In genomic region chr5:137031076-137032032, GRCm38 (mm10) we compare ENCODE assay signal across 8 mouse cellular contexts. TPM values are rescaled to one million over a fixed set of nuclear protein-coding genes. Genes with fewer than 3 reads are reported as not detected.
A peak's percentile ranks its signal among the peaks of the same experiment; 100 is the strongest.
DNase-seq lines count a peak whose midpoint lies in the region; ATAC-seq and TF ChIP-seq lines count a peak whose summit lies in the region.

No protein-coding gene starts in this region.

- peak overlapping the region; percentile 99 for H3K4me2 ChIP-seq in forebrain, embryonic 15.5 days (replicated peaks)
- peak overlapping the region; percentile 97 for H3K4me2 ChIP-seq in midbrain, embryonic 12.5 days (replicated peaks)

- no peaks in the 10 kb centered on the region for H3K36me3 ChIP-seq in forebrain, embryonic 15.5 days
- H3K36me3 ChIP-seq in midbrain, embryonic 12.5 days, result peaks cover 11% of the 10 kb centered on the region

- peak; percentile 43 for DNase-seq in gastrocnemius, adult 2 months
- no peak for DNase-seq in gastrocnemius, adult 8-10 months (ENCODE audit: low spot score in 2 of 2)
- DNase-seq in urinary bladder, postnatal 14 days (ENCODE audit: low spot score), result peak; percentile 44
- DNase-seq in urinary bladder, adult 18-20 months (ENCODE audit: low spot score in 2 of 2), result no peak
- DNase-seq in kidney, postnatal 14 days, result peak; percentile 49

- no peak for ATAC-seq in forebrain, embryonic 15.5 days (replicated peaks)
- no peak for ATAC-seq in midbrain, embryonic 12.5 days (ENCODE audit: low FRiP score, low read depth)
- ATAC-seq in megakaryocyte-erythroid progenitor cell, adult 5-6 weeks (replicated peaks; ENCODE audit: low FRiP score, low TSS enrichment, poor library complexity, severe bottlenecking), result no peak

- H3K4me1 ChIP-seq in forebrain, embryonic 15.5 days, result peaks cover 41% of the 10 kb centered on the region
- peaks cover 41% of the 10 kb centered on the region for H3K4me1 ChIP-seq in midbrain, embryonic 12.5 days

- intact Hi-C loops in gastrocnemius, adult 2 months (cut with DNase I), result no loop called here

- H3K27me3 ChIP-seq in forebrain, embryonic 15.5 days, result peaks cover 48% of the 10 kb centered on the region
- peaks cover 78% of the 10 kb centered on the region for H3K27me3 ChIP-seq in midbrain, embryonic 12.5 days

- peak overlapping the region; percentile 69 for H3K4me3 ChIP-seq in gastrocnemius, adult 2 months
- peak overlapping the region; percentile 48 for H3K4me3 ChIP-seq in forebrain, embryonic 15.5 days
- H3K4me3 ChIP-seq in midbrain, embryonic 12.5 days, result peak overlapping the region; percentile 52

- H3K9ac ChIP-seq in forebrain, embryonic 15.5 days (replicated peaks), result peak overlapping the region; percentile 59
- peak overlapping the region; percentile 55; the same call in 1 of the 2 replicates for H3K9ac ChIP-seq in midbrain, embryonic 12.5 days (replicated peaks)

- no peaks in the 10 kb centered on the region for H3K9me3 ChIP-seq in forebrain, embryonic 15.5 days
- no peaks in the 10 kb centered on the region for H3K9me3 ChIP-seq in midbrain, embryonic 12.5 days

- TF ChIP-seq CTCF in gastrocnemius, adult 2 months (IDR thresholded peaks at IDR 0.05), result no peak

- under 1% methylated on average over 78 of the region's 78 CpGs for WGBS in forebrain, embryonic 15.5 days
- under 1% methylated on average over 78 of the region's 78 CpGs for WGBS in midbrain, embryonic 12.5 days

- H3K27ac ChIP-seq in gastrocnemius, adult 2 months, result no peak overlapping the region
- no peak overlapping the region for H3K27ac ChIP-seq in forebrain, embryonic 15.5 days (replicated peaks)
- H3K27ac ChIP-seq in midbrain, embryonic 12.5 days (replicated peaks), result no peak overlapping the region

RNA-seq across cellular contexts. Expression of gene Vgf, which starts 5.2 kb away (rescaled TPM):
- total RNA-seq in gastrocnemius, adult 2 months (2021), result not detected
- total RNA-seq in gastrocnemius, adult 8-10 months (2022), result not detected
- 4.0 and 4.4 TPM in 2 replicates for polyA plus RNA-seq in forebrain, embryonic 15.5 days (2015; fragmentation: Nextera tagmentation; extraction: Ambion mirVana)
- polyA plus RNA-seq in midbrain, embryonic 12.5 days (2016; fragmentation: Nextera tagmentation; extraction: Ambion mirVana), result 0.85 and 0.91 TPM in 2 replicates
- not detected in 2 replicates for total RNA-seq in megakaryocyte-erythroid progenitor cell, adult 5-6 weeks (2014; fragmentation: Nextera tagmentation)
- 0.27 and 0.47 TPM in 2 replicates for total RNA-seq in megakaryocyte-erythroid progenitor cell, adult 5-6 weeks (2017)

RNA-seq across cellular contexts. Expression of gene Ap1s1, which starts 14.6 kb away (rescaled TPM):
- 10 to 100 TPM; 12.4 to 19.2 TPM for total RNA-seq in gastrocnemius, adult 2 months (2021)
- total RNA-seq in gastrocnemius, adult 8-10 months (2022), result 10 to 100 TPM; 15.4 to 22.0 (median 17.8) TPM
- polyA plus RNA-seq in forebrain, embryonic 15.5 days (2015; fragmentation: Nextera tagmentation; extraction: Ambion mirVana), result 248 and 257 TPM in 2 replicates
- 203 and 214 TPM in 2 replicates for polyA plus RNA-seq in midbrain, embryonic 12.5 days (2016; fragmentation: Nextera tagmentation; extraction: Ambion mirVana)
- total RNA-seq in megakaryocyte-erythroid progenitor cell, adult 5-6 weeks (2014; fragmentation: Nextera tagmentation), result 52.2 and 78.7 TPM in 2 replicates
- total RNA-seq in megakaryocyte-erythroid progenitor cell, adult 5-6 weeks (2017), result 46.5 and 50.2 TPM in 2 replicates

RNA-seq across cellular contexts. Expression of gene Serpine1, which starts 40.7 kb away (rescaled TPM):
- 1 to 10 TPM; 2.5 to 2.8 TPM for total RNA-seq in gastrocnemius, adult 2 months (2021)
- 1 to 10 TPM; 1.8 to 7.5 (median 6.2) TPM for total RNA-seq in gastrocnemius, adult 8-10 months (2022)
- 0.14 and 0.28 TPM in 2 replicates for polyA plus RNA-seq in forebrain, embryonic 15.5 days (2015; fragmentation: Nextera tagmentation; extraction: Ambion mirVana)
- polyA plus RNA-seq in midbrain, embryonic 12.5 days (2016; fragmentation: Nextera tagmentation; extraction: Ambion mirVana), result 0.23 TPM in 1 of 2 replicates, not detected in the other
- total RNA-seq in megakaryocyte-erythroid progenitor cell, adult 5-6 weeks (2014; fragmentation: Nextera tagmentation), result 0.72 TPM in 1 of 2 replicates, not detected in the other
- 0.94 TPM in 1 of 2 replicates, not detected in the other for total RNA-seq in megakaryocyte-erythroid progenitor cell, adult 5-6 weeks (2017)

RNA-seq across cellular contexts. Expression of gene Znhit1, which starts 43.5 kb away (rescaled TPM):
- 10 to 100 TPM; 61.2 to 79.6 TPM for total RNA-seq in gastrocnemius, adult 2 months (2021)
- 10 to 100 TPM; 62.4 to 85.5 (median 72.4) TPM for total RNA-seq in gastrocnemius, adult 8-10 months (2022)
- polyA plus RNA-seq in forebrain, embryonic 15.5 days (2015; fragmentation: Nextera tagmentation; extraction: Ambion mirVana), result 123 and 129 TPM in 2 replicates
- 92.8 and 102 TPM in 2 replicates for polyA plus RNA-seq in midbrain, embryonic 12.5 days (2016; fragmentation: Nextera tagmentation; extraction: Ambion mirVana)
- 67.3 and 75.0 TPM in 2 replicates for total RNA-seq in megakaryocyte-erythroid progenitor cell, adult 5-6 weeks (2014; fragmentation: Nextera tagmentation)
- total RNA-seq in megakaryocyte-erythroid progenitor cell, adult 5-6 weeks (2017), result 18.8 and 21.6 TPM in 2 replicates

RNA-seq across cellular contexts. Expression of gene Plod3, which starts 44.5 kb away (rescaled TPM):
- 10 to 100 TPM; 15.2 to 20.6 TPM for total RNA-seq in gastrocnemius, adult 2 months (2021)
- total RNA-seq in gastrocnemius, adult 8-10 months (2022), result 10 to 100 TPM; 15.9 to 18.1 (median 17.0) TPM
- polyA plus RNA-seq in forebrain, embryonic 15.5 days (2015; fragmentation: Nextera tagmentation; extraction: Ambion mirVana), result 28.8 and 35.6 TPM in 2 replicates
- 39.0 and 40.7 TPM in 2 replicates for polyA plus RNA-seq in midbrain, embryonic 12.5 days (2016; fragmentation: Nextera tagmentation; extraction: Ambion mirVana)
- 19.8 and 22.1 TPM in 2 replicates for total RNA-seq in megakaryocyte-erythroid progenitor cell, adult 5-6 weeks (2014; fragmentation: Nextera tagmentation)
- 19.0 and 22.1 TPM in 2 replicates for total RNA-seq in megakaryocyte-erythroid progenitor cell, adult 5-6 weeks (2017)

Comparison
In these comparisons a context has a peak if more than half of its experiments do, and no peak if none do; other contexts are left out.
1. DNase-seq: peak in gastrocnemius, adult 2 months (single experiment), urinary bladder, postnatal 14 days (single experiment) and kidney, postnatal 14 days (single experiment); none in gastrocnemius, adult 8-10 months (0 of 2) and urinary bladder, adult 18-20 months (0 of 2).
2. Peak in every context shown above with its lines, with median percentiles within 50 percentile points of each other: H3K4me3 ChIP-seq.